Mouse (Mus musculus): ENCODE measurements around the gene Mcam.

GRCm38 (mm10) chr9:44134851-44135730 lies 822 bp downstream of the Mcam start:
- TF ChIP-seq TCF12 (IDR thresholded peaks at IDR 0.05; ENCODE audit: insufficient read depth, poor library complexity, severe bottlenecking), result no peak
- no peak for TF ChIP-seq USF1 (IDR thresholded peaks at IDR 0.05; ENCODE audit: low read depth)
- no peak for TF ChIP-seq MYOD1 (IDR thresholded peaks at IDR 0.05; ENCODE audit: control insufficient read depth in 1 of 3, insufficient read length in 2 of 3, low read depth in 2 of 3)
- TF ChIP-seq MYOG (IDR thresholded peaks at IDR 0.05; ENCODE audit: control insufficient read depth in 1 of 3, insufficient read depth in 1 of 3, insufficient read length in 2 of 3, low read depth in 2 of 3), result no peak
- no peak for TF ChIP-seq SRF (IDR thresholded peaks at IDR 0.05; ENCODE audit: control insufficient read depth, insufficient read length, low read depth)
- no peak for TF ChIP-seq POLR2A (IDR thresholded peaks at IDR 0.05; ENCODE audit: insufficient read length, low read depth)
- TF ChIP-seq POLR2AphosphoS2 (IDR thresholded peaks at IDR 0.05; ENCODE audit: insufficient read length, low read depth), result no peak
- no peak for TF ChIP-seq E2F4 (IDR thresholded peaks at IDR 0.05; ENCODE audit: insufficient read depth)
- no peak for TF ChIP-seq TCF3 (IDR thresholded peaks at IDR 0.05; ENCODE audit: insufficient read length, low read depth)
- TF ChIP-seq CEBPB (IDR thresholded peaks at IDR 0.05; ENCODE audit: insufficient read depth, poor library complexity, severe bottlenecking), result no peak
- no peak for TF ChIP-seq MAX (IDR thresholded peaks at IDR 0.05; ENCODE audit: low read depth)
- TF ChIP-seq REST (IDR thresholded peaks at IDR 0.05; ENCODE audit: insufficient read depth, insufficient read length), result no peak

All from myocyte (in vitro differentiated cells).